Mouse (Mus musculus): ENCODE measurements at regions not wholly inside any gene's neighbourhood (a gene's known extent, or its start where the extent isn't known, plus 50 kb on each side); places are given as distances from the start of the nearest gene placed in this dataset.

- DNase-seq: no peak
Measured at GRCm38 (mm10) chr4:80691774-80692485, 142.0 kb upstream of the Tyrp1 start.

- DNase-seq: no peak
Measured at GRCm38 (mm10) chr4:80712698-80713097, 121.2 kb upstream of the Tyrp1 start.

- DNase-seq: no peak
Measured at GRCm38 (mm10) chr4:80744975-80745734, 88.8 kb upstream of the Tyrp1 start.

- no peak for DNase-seq
Measured at GRCm38 (mm10) chr4:80752259-80752658, 81.7 kb upstream of the Tyrp1 start.

- DNase-seq: no peak
Measured at GRCm38 (mm10) chr4:80756114-80756513, 77.8 kb upstream of the Tyrp1 start.

- DNase-seq: no peak
Measured at GRCm38 (mm10) chr4:80764024-80764423, 69.9 kb upstream of the Tyrp1 start.

- DNase-seq: peak; percentile 35
Measured at GRCm38 (mm10) chr4:80765781-80766180, 68.1 kb upstream of the Tyrp1 start.

GRCm38 (mm10) chr4:80767447-80767846, 66.5 kb upstream of the Tyrp1 start:
- DNase-seq: no peak
